Mouse (Mus musculus) gonadal fat pad, adult 2 months (tissue): ENCODE measurements around the gene Pwp1. TPM values are rescaled to one million over a fixed set of nuclear protein-coding genes. Genes with fewer than 3 reads are reported as not detected.

Experiments
- polyA plus RNA-seq: library from polyadenylated mRNA; depleted of rRNA; stranded (reverse); fragments of >200 nt; gene quantifications from 2 replicates; pipeline ENCODE4 v1.2.3, GENCODE M21; 2012; rRNA removed

The Pwp1 gene
- polyA plus RNA-seq, 1 experiment: 15.2 TPM

Other genes starting within 250 kb of the Pwp1 start
- gene Prdm4, start 87.6 kb downstream of the Pwp1 start, polyA plus RNA-seq: 38.1 and 43.1 TPM in 2 replicates
- 8.9 and 13.7 TPM in 2 replicates for gene Ascl4, start 98.2 kb downstream of the Pwp1 start, polyA plus RNA-seq
- gene Rtcb, start 128.3 kb downstream of the Pwp1 start, polyA plus RNA-seq: 182 and 243 TPM in 2 replicates
- gene Bpifc, start 182.4 kb downstream of the Pwp1 start, polyA plus RNA-seq: 1.6 and 2.6 TPM in 2 replicates
- gene Fbxo7, start 192.5 kb downstream of the Pwp1 start, polyA plus RNA-seq: 29.1 and 33.9 TPM in 2 replicates